Comparison of ENCODE assay signal across 33 mouse cellular contexts in genomic region chr4:41151186-41151585, GRCm38 (mm10). TPM values are rescaled to one million over a fixed set of nuclear protein-coding genes. Genes with fewer than 3 reads are reported as not detected.
"Had no signal": no experiment of that assay in that cellular context is flagged by ENCODE, and none has a peak within 500 bp of the region (broad histone marks: within the 10 kb centered on the region; RNA-seq: fewer than 3 reads in every experiment).

No protein-coding gene starts in this region.

- H3K4me1 ChIP-seq: heart, embryonic 10.5 days; heart, embryonic 12.5 days; hindbrain, embryonic 10.5 days; intestine, embryonic 15.5 days; limb, embryonic 10.5 days; limb, embryonic 12.5 days had no signal

- H3K4me3 ChIP-seq: gastrocnemius, adult 2 months; heart, embryonic 10.5 days; heart, embryonic 12.5 days; hindbrain, embryonic 10.5 days; hindbrain, embryonic 12.5 days; intestine, embryonic 15.5 days; layer of hippocampus, adult 2 months; left cerebral cortex, adult 2 months; limb, embryonic 10.5 days; limb, embryonic 12.5 days; liver, embryonic 13.5 days had no signal

- H3K36me3 ChIP-seq: intestine, embryonic 15.5 days had no signal

- H3K4me2 ChIP-seq: heart, embryonic 12.5 days; hindbrain, embryonic 12.5 days; hindbrain, embryonic 14.5 days; intestine, embryonic 15.5 days; limb, embryonic 12.5 days; liver, embryonic 11.5 days; liver, embryonic 13.5 days had no signal

- ATAC-seq: hindbrain, embryonic 16.5 days; inflammation-experienced regulatory T-cells, adult 6 months; intestine, embryonic 15.5 days; intestine, postnatal 0 days had no signal

- H3K9ac ChIP-seq: heart, embryonic 12.5 days; hindbrain, embryonic 12.5 days; hindbrain, embryonic 14.5 days; intestine, embryonic 15.5 days; limb, embryonic 12.5 days; liver, embryonic 13.5 days had no signal

- H3K9me3 ChIP-seq: heart, embryonic 10.5 days; heart, embryonic 12.5 days; hindbrain, embryonic 10.5 days; hindbrain, embryonic 12.5 days; intestine, embryonic 15.5 days; limb, embryonic 10.5 days; limb, embryonic 12.5 days; liver, embryonic 13.5 days had no signal

- DNase-seq: gastrocnemius, adult 2 months; gastrocnemius, postnatal 10 days; gastrocnemius, postnatal 25 days; heart, adult 18-20 months; heart, postnatal 10 days; heart, postnatal 4 days; kidney, adult 18-20 months; kidney, adult 8-10 months; kidney, postnatal 10 days; kidney, postnatal 25 days; kidney, postnatal 4 days; liver; liver, embryonic 13.5 days had no signal

- H3K27me3 ChIP-seq: heart, embryonic 12.5 days; hindbrain, embryonic 12.5 days; intestine, embryonic 15.5 days; limb, embryonic 12.5 days; liver, embryonic 13.5 days had no signal

- H3K27ac ChIP-seq: gastrocnemius, adult 2 months; heart, embryonic 10.5 days; hindbrain, embryonic 10.5 days; hindbrain, embryonic 12.5 days; hindbrain, embryonic 14.5 days; intestine, embryonic 15.5 days; layer of hippocampus, adult 2 months; left cerebral cortex, adult 2 months; limb, embryonic 10.5 days; limb, embryonic 12.5 days; liver, embryonic 13.5 days had no signal

RNA-seq across cellular contexts. Expression of gene Aqp3, which starts 53.2 kb away (rescaled TPM):
- total RNA-seq: gastrocnemius, adult 2 months; gastrocnemius, postnatal 10 days; gastrocnemius, postnatal 25 days; granulocyte monocyte progenitor cell, adult 5-6 weeks; heart, adult 8-10 months; heart, postnatal 25 days; layer of hippocampus, adult 2 months; layer of hippocampus, postnatal 25 days; left cerebral cortex, adult 2 months; left cerebral cortex, postnatal 14 days; left cerebral cortex, postnatal 36 days had no signal
